Mouse (Mus musculus): Measurements from ENCODE around the gene Irgc1. TPM values are rescaled to one million over a fixed set of nuclear protein-coding genes. Genes with fewer than 3 reads are reported as not detected.

Irgc1 gene
- total and polyA plus RNA-seq, 3 experiments = not detected

- no peaks in the 10 kb centered on the region for H3K36me3 ChIP-seq (ENCODE audit: control insufficient read depth in 1 of 2, insufficient read depth in 2 of 2, low read length in 2 of 2)
- no peak for TF ChIP-seq RAD21 (IDR thresholded peaks at IDR 0.05; ENCODE audit: low read depth, low read length)
- no peak for TF ChIP-seq KAT2A (conservative IDR thresholded peaks at IDR 0.05; ENCODE audit: low read depth, low read length)
- no peak for TF ChIP-seq SIN3A (IDR thresholded peaks at IDR 0.05; ENCODE audit: low read length)
- no peak for TF ChIP-seq MYB (IDR thresholded peaks at IDR 0.05; ENCODE audit: low read depth, low read length)
- TF ChIP-seq E2F4 (IDR thresholded peaks at IDR 0.05; ENCODE audit: borderline replicate concordance, low read depth, low read length) = no peak
- TF ChIP-seq NELFE (IDR thresholded peaks at IDR 0.05; ENCODE audit: low read depth, low read length) = no peak
- no peak for TF ChIP-seq EP300 (IDR thresholded peaks at IDR 0.05; ENCODE audit: low read depth in 1 of 2, low read length in 2 of 2)
- no peak for TF ChIP-seq JUND (IDR thresholded peaks at IDR 0.05; ENCODE audit: low read depth, low read length)
- TF ChIP-seq POLR2AphosphoS2 (IDR thresholded peaks at IDR 0.05; ENCODE audit: low read length) = no peak
- no peak for TF ChIP-seq MXI1 (IDR thresholded peaks at IDR 0.05; ENCODE audit: low read depth, low read length)
- no peak for TF ChIP-seq MEF2A (IDR thresholded peaks at IDR 0.05; ENCODE audit: extremely low read depth, insufficient replicate concordance, low read depth, low read length, poor library complexity, severe bottlenecking)
- TF ChIP-seq NRF1 (IDR thresholded peaks at IDR 0.05; ENCODE audit: insufficient read depth, low read depth, low read length, poor library complexity, severe bottlenecking) = no peak
- no peak for TF ChIP-seq MAX (IDR thresholded peaks at IDR 0.05; ENCODE audit: low read length)
- no peak for TF ChIP-seq BHLHE40 (IDR thresholded peaks at IDR 0.05; ENCODE audit: borderline replicate concordance, low read depth, low read length)
These were observed 30.4 kb downstream of the Irgc1 start for GRCm38 (mm10) chr7:24421648-24422047.

GRCm38 (mm10) chr7:24419579-24419978 is 32.5 kb downstream of the Irgc1 start:
- H3K36me3 ChIP-seq (ENCODE audit: control insufficient read depth in 1 of 2, insufficient read depth in 2 of 2, low read length in 2 of 2) = no peaks in the 10 kb centered on the region; a peak in 1 of 4 replicates
- H3K9me3 ChIP-seq (replicated peaks; ENCODE audit: insufficient read depth, low read length) = no peaks in the 10 kb centered on the region

More at GRCm38 (mm10) chr7:24421648-24422047, 30.4 kb downstream of the Irgc1 start:
- Histone ChIP-seq H3K27me3 (ENCODE audit: control insufficient read depth in 1 of 2, insufficient read depth in 2 of 2, low read length in 2 of 2) (no peaks in the 10 kb centered on the region), H3K27ac (ENCODE audit: control insufficient read depth, low read depth, low read length) (no peak overlapping the region), H3K4me3 (ENCODE audit: control insufficient read depth in 1 of 2, insufficient read depth in 1 of 2, low read depth in 2 of 2, low read length in 2 of 2) (no peak overlapping the region), H3K4me1 (ENCODE audit: control insufficient read depth in 1 of 2, insufficient read depth in 2 of 2, low read length in 2 of 2) (no peaks in the 10 kb centered on the region), H3K9me3 (replicated peaks; ENCODE audit: insufficient read depth, low read length) (no peaks in the 10 kb centered on the region), H3K9ac (ENCODE audit: control insufficient read depth, low read depth, low read length, poor library complexity, severe bottlenecking) (no peak overlapping the region), H3K79me2 (ENCODE audit: control insufficient read depth, insufficient read depth, low read length, poor library complexity) (no peaks in the 10 kb centered on the region)
- no peak for DNase-seq (ENCODE audit: low read depth, low spot score)

More at GRCm38 (mm10) chr7:24419579-24419978, 32.5 kb downstream of the Irgc1 start:
- H3K4me3 ChIP-seq (ENCODE audit: control insufficient read depth in 1 of 2, insufficient read depth in 1 of 2, low read depth in 2 of 2, low read length in 2 of 2) = no peak overlapping the region
- TF ChIP-seq MEF2A (IDR thresholded peaks at IDR 0.05; ENCODE audit: extremely low read depth, insufficient replicate concordance, low read depth, low read length, poor library complexity, severe bottlenecking) (no peak), SIN3A (IDR thresholded peaks at IDR 0.05; ENCODE audit: low read length) (no peak), ZC3H11A (IDR thresholded peaks at IDR 0.05; ENCODE audit: low read depth, low read length) (no peak), POLR2AphosphoS5 (IDR thresholded peaks at IDR 0.05; ENCODE audit: borderline replicate concordance, low read depth, low read length) (no peak), NRF1 (IDR thresholded peaks at IDR 0.05; ENCODE audit: insufficient read depth, low read depth, low read length, poor library complexity, severe bottlenecking) (no peak), USF2 (IDR thresholded peaks at IDR 0.05; ENCODE audit: borderline replicate concordance in 1 of 2, insufficient read depth in 1 of 2, low read depth in 1 of 2, low read length in 2 of 2) (no peak), TAL1 (IDR thresholded peaks at IDR 0.05; ENCODE audit: low read length) (no peak)
- no peak for DNase-seq (ENCODE audit: low read depth, low spot score)
- no peak overlapping the region for H3K9ac ChIP-seq (ENCODE audit: control insufficient read depth, low read depth, low read length, poor library complexity, severe bottlenecking)
- H3K27ac ChIP-seq (ENCODE audit: control insufficient read depth, low read depth, low read length) = no peak overlapping the region
- H3K4me1 ChIP-seq (ENCODE audit: control insufficient read depth in 1 of 2, insufficient read depth in 2 of 2, low read length in 2 of 2) = no peaks in the 10 kb centered on the region
- no peaks in the 10 kb centered on the region for H3K79me2 ChIP-seq (ENCODE audit: control insufficient read depth, insufficient read depth, low read length, poor library complexity)
- H3K27me3 ChIP-seq (ENCODE audit: control insufficient read depth in 1 of 2, insufficient read depth in 2 of 2, low read length in 2 of 2) = no peaks in the 10 kb centered on the region

Measured in MEL (cell line).